Mouse (Mus musculus) CD8-positive naive resting alpha-beta T cell, adult 2 months (primary cell): ENCODE measurements around the gene Nmd3.

Source experiments
- DNase-seq, 2 experiments: peaks; one replicate each; pipeline ENCODE4 v3.0.0; 2022; ENCODE audit warnings: low read depth in 2 of 2, low spot score in 2 of 2

The Nmd3 gene

DNA sequence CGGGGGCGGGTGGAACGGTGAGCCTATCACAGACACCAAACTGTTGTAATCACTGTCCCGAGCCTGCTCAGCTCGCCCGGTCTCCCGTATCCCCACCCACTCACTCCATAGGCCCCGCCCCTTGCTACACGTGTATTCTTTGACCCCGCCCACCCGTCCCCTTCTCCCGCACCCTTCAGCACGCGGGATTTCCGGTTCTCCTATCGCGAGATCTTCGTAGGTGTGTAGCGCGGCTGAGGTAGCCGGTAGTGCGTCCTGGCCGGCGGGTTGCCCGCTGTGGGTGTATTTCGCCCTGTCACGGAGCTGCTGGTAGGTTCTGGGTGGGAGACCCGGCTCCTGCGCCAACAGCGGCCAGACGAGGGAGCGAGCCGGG is at the start of gene Nmd3:
Gene Nmd3, plus strand, starts transcription at position 172 of the 373 bp plus-strand sequence.
- peak; percentile 81 to 84 for DNase-seq

DNA sequence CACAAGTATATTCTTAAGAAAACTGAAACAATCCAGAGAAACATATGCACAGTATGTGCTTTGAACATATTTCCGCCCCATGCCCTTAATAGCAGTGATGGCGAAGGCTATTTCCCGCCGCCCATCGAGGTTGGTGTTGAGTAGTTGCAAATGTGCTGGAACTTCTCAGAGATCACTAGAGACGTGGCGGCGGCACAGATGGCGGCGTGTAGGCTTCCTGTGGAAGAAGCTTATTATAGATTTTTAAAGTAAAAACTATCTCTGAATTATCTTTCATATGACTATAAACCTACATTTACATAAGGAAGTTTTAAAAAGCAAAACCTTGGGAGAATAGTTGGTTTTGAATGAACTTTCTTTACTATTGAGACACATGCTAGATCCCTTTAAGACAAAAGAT is 48.4 kb upstream of the Nmd3 start:
- DNase-seq = no peak

DNA sequence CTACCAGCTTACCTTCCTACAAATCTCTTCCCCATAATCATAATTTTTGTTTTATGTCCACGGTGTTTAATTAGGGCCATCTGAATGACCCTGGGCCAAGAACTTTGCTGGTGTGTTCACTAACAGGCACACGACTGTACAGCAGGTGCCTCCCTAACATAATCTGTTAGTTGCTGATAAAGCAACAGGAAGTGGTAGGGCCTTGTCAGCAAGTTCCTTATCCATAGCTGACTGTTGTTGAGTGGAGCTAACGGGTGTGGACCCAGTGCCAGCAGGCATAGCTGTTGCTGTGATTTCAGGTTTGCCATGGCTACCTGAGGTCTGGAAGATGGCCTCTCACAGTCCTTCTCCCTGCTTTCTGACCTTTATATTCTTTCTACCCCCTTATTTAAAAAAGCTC is 47.6 kb upstream of the Nmd3 start:
- DNase-seq = no peak

DNA sequence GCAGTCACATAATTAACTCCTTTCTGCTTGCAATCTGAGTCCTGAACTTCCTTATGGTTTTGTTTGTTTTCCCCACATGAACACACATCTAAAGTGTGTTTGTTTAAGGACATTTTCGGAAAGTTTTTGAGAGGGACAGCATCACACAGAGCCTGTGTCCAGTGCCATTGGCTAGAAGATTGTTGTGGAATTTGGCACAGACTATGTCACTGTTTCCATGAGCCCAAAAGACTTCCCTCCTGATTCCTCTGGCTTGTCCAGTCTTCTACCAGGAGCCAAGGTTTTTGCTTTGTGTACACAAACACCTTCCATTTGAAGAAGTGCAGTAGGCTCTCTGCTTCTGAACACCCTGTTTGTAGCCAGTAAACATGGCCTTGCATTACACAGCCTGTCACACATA is 32.0 kb upstream of the Nmd3 start:
- no peak for DNase-seq

DNA sequence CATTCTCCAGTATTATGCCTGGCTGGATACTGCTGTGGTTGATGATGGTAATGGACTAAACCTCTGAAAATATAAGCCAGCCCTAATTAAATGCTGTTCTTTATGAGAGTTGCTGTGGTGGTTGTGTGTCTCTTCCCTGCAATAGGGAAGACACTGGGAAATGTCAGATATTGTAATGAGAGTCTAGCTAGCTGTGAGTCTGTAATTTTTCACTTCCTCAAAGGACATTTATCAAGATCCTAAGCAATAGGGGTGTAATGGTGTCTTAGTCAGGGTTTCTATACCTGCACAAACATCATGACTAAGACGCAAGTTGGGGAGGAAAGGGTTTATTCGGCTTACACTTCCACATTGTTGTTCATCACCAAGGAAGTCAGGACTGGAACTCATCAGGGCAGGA is 30.8 kb upstream of the Nmd3 start:
- no peak for DNase-seq

DNA sequence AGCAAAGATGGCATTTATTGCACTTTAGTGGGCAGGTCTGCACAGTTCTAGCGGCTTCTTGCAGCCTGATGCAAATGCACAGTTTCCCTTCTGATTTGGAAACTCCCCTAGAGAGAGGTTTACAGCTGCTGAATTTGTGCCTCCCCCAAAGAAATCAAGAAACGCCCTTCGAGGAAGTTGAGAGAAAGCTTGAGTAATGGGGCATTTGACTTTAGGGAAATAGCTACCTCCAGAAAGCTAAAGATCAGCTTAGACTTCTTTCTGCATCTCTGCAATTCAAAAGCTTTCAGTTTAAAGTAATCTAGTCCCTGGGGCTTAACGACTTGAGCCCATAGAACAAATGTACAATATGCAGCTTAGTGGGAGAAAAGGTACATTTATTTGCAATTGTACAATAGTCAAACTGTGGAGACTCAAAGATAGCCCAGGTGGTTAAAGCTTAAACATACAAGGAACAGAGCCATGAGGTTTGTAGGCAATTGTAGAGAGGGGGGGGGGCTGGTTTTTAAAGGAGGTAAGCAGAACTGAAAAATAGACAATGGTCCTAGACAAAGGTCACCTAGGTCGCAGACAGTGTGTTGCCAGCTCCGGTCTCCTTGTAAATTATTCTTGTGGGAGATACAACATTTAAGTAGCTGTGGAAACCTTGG is 21.8 kb upstream of the Nmd3 start:
- DNase-seq = no peak

DNA sequence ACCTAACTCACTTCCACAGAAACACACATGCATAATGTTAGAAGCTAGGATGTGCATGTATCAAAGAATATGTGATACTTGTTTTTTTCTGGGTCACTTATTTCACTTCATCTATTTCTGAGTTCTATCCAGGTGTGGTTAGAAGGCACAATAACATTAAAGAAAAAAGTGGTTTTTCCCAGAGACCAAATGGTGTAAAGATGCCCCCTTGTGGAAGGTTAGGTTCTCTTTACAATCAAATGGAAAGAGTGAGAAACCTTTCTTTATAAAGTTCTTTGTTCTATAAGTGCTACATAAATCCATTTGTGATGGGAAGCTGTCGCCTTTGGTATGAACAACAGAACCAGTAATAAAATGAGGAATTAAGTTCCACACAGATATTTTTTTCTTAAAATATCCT is 19.9 kb upstream of the Nmd3 start:
- DNase-seq = no peak

DNA sequence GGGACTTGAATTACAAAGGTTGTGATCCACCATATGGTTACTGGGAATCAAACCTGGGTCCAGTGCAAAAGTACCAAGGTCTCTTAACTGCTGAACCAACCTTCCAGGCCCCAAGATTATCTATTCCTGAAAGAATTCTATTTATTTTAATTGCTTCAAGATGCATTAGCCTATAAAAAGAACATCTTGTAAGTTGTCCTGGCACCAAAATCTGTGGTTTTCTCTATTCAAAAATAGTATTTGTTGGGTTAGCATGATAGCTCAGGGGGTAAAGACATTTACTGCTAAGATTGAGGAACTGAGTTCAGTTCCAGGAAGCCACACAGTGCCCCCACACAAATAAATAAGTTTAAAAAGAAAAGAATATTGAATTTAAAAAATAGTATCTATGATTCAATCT is 19.4 kb upstream of the Nmd3 start:
- DNase-seq = no peak

DNA sequence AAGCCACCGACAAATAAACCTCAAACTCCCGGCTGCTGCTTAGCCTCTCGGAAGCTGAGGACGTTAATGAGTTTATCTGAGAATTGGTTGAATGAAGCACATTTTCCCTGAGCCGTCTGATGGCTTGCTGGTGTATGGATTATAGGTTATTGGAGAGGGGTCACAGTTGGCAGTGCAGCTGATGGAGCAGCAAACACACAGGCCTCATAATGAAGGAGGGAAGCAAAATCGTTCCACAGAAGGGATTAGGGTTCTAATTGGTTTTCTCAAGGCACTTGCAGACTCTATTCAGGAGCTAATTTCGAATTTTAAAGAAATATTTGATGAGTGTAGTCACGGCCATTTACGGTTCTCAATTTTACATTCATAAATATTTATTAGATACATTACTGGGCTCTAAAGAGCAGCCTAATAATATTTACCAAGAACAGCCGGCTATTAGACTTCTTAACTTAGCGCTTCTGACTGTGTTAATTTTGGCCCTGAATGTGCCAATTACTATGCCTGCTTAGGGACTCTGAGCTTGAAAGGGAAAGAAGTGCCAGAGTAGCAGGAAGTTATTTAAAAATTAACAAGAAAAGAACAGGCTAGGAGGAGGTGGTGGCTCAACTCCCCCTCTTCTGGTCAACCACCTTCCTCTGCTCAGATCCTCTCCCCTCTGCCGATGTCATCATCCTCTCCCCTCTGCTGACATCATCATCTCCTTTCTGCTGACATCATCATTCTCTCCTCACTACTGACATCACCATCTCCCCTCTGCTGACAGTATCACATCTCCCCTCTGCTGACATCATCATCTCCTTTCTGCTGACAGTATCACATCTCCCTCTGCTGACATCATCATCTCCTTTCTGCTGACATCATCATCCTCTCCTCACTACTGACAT is 12.5 kb upstream of the Nmd3 start:
- DNase-seq = no peak

DNA sequence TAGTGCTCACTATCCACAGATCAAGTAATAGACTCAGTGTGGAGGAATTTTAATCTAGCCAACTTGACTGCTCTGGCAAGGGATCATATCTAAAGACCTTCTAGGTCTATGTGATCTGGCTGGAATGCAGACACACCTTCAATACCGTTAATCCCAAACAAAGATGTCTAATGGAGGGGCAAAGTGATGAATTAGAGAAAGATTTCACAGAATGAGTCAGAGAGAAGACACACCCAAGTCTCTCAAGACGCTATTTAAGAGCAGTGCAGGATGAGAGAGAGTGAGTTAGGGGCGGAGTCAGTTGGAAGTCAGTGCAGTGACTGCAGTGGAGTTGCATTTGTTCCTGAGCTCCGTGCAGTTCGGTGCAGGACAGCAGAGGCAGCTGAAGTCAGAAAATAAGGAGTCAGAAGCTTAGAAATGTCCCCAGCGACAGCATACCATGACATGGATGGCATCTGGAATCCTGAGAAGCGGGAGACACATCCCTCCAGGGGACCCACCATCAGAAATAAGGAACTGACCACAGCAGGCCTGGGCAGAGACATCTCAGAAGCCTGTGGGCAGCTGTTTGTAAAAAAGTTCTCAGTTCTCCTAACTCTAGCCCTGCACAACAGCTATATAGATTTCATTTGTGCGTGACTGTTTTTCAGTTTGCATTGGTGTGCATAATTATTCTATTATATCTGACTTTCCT is 9.7 kb upstream of the Nmd3 start:
- no peak for DNase-seq

DNA sequence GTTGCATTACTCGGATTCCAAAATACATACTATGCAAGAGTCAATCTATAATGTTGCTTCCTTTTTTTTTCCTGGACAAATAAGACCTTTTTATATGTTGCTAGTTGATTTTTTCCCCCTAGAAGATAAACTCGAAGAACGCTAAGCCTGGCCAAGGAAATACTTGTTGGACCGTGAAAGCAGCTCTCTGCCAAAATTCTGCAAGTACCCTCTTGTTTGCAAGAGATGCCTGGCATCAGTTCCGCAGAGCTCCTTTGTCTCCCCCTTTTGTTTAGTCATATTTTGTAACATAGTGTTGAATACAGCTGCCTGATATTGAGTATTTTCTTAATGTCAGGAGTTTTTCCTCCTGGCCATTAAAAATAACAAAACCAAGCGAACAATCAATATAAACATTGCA is 4.3 kb upstream of the Nmd3 start:
- no peak for DNase-seq

DNA sequence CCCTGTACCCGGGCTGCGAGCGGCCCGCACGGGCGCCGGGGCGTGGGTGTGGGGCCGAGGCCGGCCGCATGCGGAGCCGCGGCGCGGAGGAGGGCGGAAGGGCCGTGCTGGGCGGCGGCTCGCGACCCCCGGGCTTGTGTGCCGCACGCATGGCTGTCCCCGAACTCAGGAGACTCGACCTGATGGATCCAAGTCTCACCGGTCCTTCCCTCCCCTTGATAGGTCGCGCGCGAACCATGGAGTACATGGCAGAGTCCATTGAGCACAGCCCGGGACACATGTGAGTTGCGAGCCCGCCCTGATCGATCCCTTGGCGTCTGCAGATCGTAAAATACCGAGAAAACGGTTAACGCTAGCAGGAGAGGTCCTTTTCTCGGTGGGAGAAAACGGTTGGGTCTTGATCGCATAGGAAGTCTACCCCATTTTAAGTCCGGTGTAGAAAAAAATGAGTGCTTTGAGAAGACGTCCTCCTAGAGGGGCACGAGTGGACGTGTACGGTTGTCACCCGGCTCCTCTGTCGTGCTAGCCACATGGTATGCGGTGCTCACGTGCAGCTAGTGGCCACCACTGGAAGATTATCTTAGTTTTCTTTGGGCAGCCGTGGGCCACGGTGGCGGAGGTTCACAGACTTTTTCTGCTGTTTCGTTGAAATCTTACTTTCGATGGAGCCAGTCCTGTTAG is 542 bp downstream of the Nmd3 start:
- peak in 1 of 2 experiments; percentile 35 for DNase-seq

DNA sequence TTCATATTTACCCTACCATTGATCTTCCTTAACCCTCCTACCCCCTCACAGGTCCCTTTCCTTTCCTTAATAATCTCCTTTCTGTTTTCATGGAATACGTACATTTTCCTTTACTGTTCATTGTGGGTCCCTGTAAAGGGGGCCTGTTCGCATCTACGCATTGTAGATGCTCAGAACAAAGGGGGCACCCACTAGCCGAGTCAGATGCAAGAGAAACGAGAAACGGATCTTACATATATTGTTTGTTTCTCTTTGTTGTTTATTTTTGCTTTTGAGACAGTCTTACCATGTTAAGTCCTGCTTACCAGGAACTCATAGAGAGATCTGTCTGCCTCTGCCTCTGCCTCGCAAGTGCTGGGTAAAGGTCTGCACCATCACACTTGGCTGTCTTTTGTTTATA is 1.4 kb downstream of the Nmd3 start:
- DNase-seq = no peak

DNA sequence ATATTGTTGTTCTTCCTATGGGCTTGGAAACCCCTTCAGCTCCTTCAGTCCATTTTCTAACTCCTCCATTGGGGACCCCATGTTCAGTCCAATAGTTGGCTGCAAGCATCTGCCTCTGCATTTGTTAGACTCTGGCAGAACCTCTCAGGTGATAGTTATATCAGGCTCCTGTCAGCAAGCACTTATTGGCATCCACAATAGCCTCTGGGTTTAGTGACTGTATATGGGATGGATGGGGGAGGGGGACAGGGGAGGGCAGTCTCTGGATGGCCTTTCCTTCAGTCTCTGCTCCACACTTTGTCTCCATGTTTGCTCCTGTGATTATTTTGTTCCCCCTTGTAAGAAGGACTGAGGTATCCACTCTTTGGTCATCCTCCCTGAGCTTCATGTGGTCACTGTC is 9.1 kb downstream of the Nmd3 start:
- no peak for DNase-seq

DNA sequence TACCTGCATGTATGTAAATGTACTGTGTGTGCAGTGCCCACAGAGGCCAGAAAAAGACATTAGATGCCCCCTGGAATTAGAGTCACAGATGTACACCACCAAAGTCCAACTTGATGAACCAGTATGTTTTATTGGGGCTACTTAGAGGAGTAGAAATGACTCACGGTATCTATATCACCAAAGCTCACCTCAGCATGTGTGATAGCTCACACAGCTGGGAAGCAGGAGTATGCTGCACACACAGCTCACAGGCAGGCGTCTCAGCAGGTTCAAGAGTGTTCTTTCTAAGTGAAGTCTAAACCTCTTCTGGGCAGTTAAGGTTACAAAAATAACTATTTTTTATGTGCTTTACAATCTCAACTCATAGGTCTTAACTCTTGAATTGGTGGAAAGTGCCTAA is 12.2 kb downstream of the Nmd3 start:
- no peak for DNase-seq

DNA sequence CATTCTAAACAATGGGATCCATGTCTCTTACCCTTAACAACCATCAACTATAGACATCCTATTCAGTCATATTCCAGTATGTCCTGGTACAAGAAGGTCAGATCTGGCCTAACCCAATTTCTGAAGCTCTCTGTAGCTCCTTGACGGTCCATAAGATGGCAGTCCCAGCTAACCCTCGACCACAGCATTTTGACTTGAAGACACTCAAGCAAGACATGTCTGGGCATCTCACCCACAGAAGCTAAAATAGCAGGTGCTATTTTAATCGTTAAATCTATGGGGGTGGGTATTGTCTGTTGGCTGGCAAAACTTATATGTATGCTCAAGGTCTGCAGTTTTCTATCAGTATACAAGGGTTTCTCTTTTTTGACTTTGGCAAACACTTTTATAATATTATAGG is 33.4 kb downstream of the Nmd3 start:
- DNase-seq = no peak

DNA sequence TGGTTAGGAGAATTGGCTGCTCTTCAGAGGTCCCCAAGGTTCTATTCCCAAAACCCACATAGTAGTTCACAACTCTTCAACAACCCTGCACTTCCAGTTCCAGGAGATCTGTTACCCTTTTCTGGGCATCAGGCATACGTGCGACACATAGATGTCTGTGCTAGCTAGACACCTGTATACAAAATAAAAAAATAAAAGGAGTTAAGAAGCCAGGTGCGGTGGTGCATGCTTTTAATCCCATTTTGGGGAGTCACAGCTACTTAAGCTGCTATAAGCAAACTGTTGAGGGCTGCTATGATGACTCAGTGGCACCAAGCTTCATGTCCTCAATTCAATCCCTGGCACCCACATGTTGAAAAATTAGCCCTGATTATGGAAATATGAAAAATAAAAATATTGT is 34.2 kb downstream of the Nmd3 start:
- no peak for DNase-seq

DNA sequence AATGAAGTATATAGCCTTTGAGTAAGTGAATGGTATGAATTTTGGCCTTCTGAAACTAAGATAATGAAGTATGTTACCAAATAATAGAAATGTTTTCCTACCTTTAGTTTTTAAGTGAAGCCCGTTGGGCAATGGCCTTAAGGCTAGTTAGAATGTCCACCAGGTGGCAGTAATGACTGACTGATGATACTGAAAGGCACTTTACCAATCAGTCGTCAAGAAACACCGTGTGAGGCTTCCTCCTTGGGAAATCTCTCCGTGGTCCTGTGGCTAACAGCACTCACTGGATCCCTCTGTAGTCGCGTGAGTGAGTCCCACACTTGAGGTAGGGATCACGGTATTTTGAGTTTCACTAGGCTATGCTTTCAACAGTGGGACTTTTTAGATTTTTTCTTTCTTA is 34.7 kb downstream of the Nmd3 start:
- peak; percentile 11 to 42 for DNase-seq

DNA sequence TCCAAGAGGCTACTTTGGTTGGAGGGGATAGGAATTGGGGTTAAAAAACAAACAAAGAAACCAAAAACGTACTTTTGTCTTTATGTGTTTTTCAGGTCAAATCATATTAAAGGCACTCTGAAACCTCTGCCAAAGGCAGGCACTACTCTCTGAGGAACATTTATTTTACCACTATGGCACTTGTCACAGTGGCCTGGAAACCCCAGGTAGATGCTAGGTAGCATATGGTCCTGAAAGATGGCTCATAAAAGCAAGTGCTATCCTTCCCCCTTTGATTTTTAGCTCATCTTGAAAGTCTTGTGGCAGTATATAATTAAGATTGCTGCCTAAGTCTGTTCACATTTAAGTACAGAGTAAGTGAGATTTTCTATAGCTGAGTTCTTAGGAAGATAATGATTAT is 35.7 kb downstream of the Nmd3 start:
- no peak for DNase-seq

DNA sequence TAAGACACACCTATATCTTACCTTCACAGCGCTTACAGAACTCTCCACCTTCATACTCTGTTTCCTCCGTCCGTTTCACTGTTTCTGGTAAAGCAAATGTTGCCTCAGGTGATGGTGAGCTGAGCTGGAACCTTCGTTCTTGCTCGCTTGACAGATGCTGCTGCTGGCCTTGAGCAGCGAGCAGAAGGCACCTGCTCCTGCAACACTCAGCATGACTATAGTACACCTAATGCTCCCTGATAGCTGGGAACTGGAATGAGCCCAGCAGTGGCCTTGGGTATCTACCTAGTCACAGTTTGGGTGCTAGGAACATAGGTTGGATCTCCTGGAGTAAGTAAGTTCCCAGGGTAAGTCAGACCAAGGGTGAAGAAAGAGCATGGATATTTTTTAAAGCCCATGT is 38.3 kb downstream of the Nmd3 start:
- DNase-seq = no peak

DNA sequence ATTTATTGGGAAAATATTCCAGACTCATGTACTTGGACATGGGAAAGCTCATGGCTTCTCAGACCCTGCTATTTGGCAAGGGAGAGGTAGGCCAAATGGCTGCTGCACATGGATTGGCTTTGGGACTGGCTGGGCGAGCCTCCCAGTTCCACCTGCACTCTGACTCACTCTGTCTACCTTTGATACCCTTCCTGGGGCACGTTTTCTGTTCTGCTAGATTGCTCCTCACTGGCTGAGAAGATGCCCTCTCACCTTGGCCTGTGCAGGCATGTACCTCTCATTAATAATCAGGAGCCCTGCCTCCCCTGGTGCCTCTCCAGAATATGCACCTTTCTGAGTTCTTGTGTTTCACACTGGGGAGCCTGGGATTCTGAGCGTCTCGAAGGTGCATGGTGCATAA is 39.4 kb downstream of the Nmd3 start:
- no peak for DNase-seq
